Mouse (Mus musculus) small intestine, adult 2 months (tissue): ENCODE results near the gene Cacnb3.

Experiments
- CTCF ChIP-seq: fragments of 200-500 bp; IDR thresholded peaks from 2 replicates; pipeline ENCODE4 v1.5.1; 2012; ENCODE audit warnings: low read depth, mild to moderate bottlenecking, control low read depth, inconsistent platforms, low read length, moderate library complexity, mixed read lengths; ENCODE audit not compliant: insufficient replicate concordance, insufficient read length; ENCODE audit errors: extremely low read depth
- POLR2A ChIP-seq: fragments of 200-500 bp; IDR thresholded peaks from 2 replicates; pipeline ENCODE4 v1.6.1; 2012; ENCODE audit warnings: low read depth, mild to moderate bottlenecking, control low read depth, inconsistent platforms, low read length, moderate library complexity

DNA sequence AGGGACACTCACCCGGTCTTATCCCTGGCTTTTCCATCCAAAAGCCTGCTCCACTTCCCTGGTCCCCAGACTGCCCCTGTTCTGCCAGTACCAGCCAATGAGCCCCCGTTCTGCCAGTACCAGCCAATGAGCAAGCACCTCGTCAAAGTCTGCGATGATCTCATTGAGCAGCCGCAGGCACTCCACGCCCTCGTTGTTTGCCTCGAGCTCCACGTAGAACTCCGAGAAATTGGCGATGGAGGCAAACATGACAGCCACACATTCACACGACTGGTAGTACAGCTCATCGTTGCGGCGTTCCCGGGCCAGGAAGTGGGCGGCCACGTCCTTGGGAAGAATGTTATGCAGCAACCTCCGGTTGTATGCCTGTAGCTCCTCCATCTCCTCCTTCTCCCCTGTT, 36.4 kb upstream of the Cacnb3 start:
- TF ChIP-seq CTCF = no peak
- TF ChIP-seq POLR2A = no peak
